Mouse (Mus musculus) NIH3T3 (cell line): ENCODE measurements around the gene Zfp286.

Source experiments
- DNase-seq: peaks from one replicate; pipeline ENCODE4 v3.0.0-alpha.2; 2012; ENCODE audit warnings: low read depth

Zfp286 gene

GRCm38 (mm10) chr11:62788935-62789616 lies at the start of gene Zfp286:
Gene Zfp286, minus strand, starts transcription at chr11:62789462.
- DNase-seq: no peak

GRCm38 (mm10) chr11:62831906-62832305 lies 42.6 kb upstream of the Zfp286 start:
- peak; percentile 70 for DNase-seq

GRCm38 (mm10) chr11:62830387-62830786 lies 41.1 kb upstream of the Zfp286 start:
- no peak for DNase-seq

GRCm38 (mm10) chr11:62827911-62828310 lies 38.6 kb upstream of the Zfp286 start:
- no peak for DNase-seq

GRCm38 (mm10) chr11:62827135-62827534 lies 37.9 kb upstream of the Zfp286 start:
- DNase-seq: no peak

- DNase-seq: no peak
Measured at GRCm38 (mm10) chr11:62826106-62826733, 37.0 kb upstream of the Zfp286 start.

GRCm38 (mm10) chr11:62825222-62826105 lies 36.2 kb upstream of the Zfp286 start:
- peak; percentile 35 for DNase-seq

GRCm38 (mm10) chr11:62824211-62824610 lies 34.9 kb upstream of the Zfp286 start:
- no peak for DNase-seq

GRCm38 (mm10) chr11:62821893-62822292 lies 32.6 kb upstream of the Zfp286 start:
- DNase-seq: peak; percentile 37

- DNase-seq: peak; percentile 79
Measured at GRCm38 (mm10) chr11:62820661-62821437, 31.6 kb upstream of the Zfp286 start.

- peak; percentile 82 for DNase-seq
Measured at GRCm38 (mm10) chr11:62820059-62820541, 30.8 kb upstream of the Zfp286 start, which contains the start of gene Trim16. Gene Trim16, plus strand, starts transcription at chr11:62820231.

- no peak for DNase-seq
Measured at GRCm38 (mm10) chr11:62819059-62819686, 29.9 kb upstream of the Zfp286 start.

- peak; percentile 56 for DNase-seq
Measured at GRCm38 (mm10) chr11:62816591-62816990, 27.3 kb upstream of the Zfp286 start.

- DNase-seq: no peak
Measured at GRCm38 (mm10) chr11:62815438-62815837, 26.2 kb upstream of the Zfp286 start.

GRCm38 (mm10) chr11:62814625-62815024 lies 25.4 kb upstream of the Zfp286 start:
- peak; percentile 38 for DNase-seq

GRCm38 (mm10) chr11:62813970-62814624 lies 24.8 kb upstream of the Zfp286 start:
- peak; percentile 32 for DNase-seq

- DNase-seq: peak; percentile 51
Measured at GRCm38 (mm10) chr11:62813497-62813896, 24.2 kb upstream of the Zfp286 start.

- DNase-seq: no peak
Measured at GRCm38 (mm10) chr11:62812268-62812667, 23.0 kb upstream of the Zfp286 start.

GRCm38 (mm10) chr11:62809201-62809600 lies 19.9 kb upstream of the Zfp286 start:
- DNase-seq: peak; percentile 27

- no peak for DNase-seq
Measured at GRCm38 (mm10) chr11:62807965-62808364, 18.7 kb upstream of the Zfp286 start.

- no peak for DNase-seq
Measured at GRCm38 (mm10) chr11:62804119-62804518, 14.9 kb upstream of the Zfp286 start.
